Mouse (Mus musculus) layer of hippocampus, postnatal 25 days (tissue): ENCODE data around the gene Ralgapb. TPM values are rescaled to one million over a fixed set of nuclear protein-coding genes. Genes with fewer than 3 reads are reported as not detected.
"Not testable (repeated sequence)": the region's sequence is repeated elsewhere in the genome, so short reads cannot be mapped to it uniquely, and the experiment has no call there.

ENCODE experiments used
- DNase-seq, 2 experiments: peaks; one replicate each; pipeline ENCODE4 v3.0.0; 2022; ENCODE audit warnings: mixed read lengths in 2 of 2, low spot score in 1 of 2; ENCODE audit errors: extremely low spot score in 1 of 2
- total RNA-seq, 2 experiments: library from RNA; stranded (reverse); gene quantifications; 2 replicates each; pipeline ENCODE4 v1.2.3; 2021

The Ralgapb gene
- total RNA-seq, 2 experiments from 2014 or later, result 87.2 to 87.6 TPM

DNA sequence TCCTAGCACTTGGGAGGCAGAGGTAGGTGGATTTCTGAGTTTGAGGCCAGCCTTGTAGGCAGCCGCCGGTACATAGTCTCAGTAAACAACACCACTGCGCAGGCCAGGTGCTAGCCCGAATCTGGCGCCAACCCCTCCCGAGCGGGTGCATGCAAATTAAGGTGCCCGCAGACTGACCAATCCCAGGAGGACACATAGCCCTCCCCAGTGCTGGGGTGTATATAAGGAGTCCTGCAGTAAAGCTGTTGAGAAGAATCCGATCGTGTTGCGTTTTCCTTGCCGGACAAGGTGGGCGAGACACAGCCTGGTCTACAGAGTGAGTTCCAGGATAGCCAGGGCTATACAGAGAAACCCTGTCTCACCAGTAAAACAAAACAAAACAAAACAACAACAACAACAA is 12.5 kb upstream of the Ralgapb start:
- not testable (repeated sequence) for DNase-seq

DNA sequence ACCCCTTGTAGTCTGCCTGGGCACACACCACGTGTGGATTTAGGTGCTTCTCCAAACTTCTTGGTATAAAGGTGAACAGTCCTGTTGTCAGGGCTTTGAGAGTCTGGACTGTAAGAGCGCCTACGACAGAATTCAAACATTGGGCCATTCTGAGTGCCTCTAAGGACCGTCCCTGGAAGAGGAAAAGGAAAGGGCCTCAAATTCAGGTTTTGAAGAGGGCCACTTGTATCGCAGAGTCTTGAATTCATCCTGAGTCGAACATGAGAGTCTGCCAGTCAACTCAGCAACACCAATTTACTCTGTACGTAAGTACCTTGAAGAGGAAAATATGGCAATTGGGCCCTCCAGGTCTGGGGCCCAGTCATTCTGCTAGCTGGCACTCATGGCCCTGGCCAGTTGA is 6.7 kb upstream of the Ralgapb start:
- no peak for DNase-seq

DNA sequence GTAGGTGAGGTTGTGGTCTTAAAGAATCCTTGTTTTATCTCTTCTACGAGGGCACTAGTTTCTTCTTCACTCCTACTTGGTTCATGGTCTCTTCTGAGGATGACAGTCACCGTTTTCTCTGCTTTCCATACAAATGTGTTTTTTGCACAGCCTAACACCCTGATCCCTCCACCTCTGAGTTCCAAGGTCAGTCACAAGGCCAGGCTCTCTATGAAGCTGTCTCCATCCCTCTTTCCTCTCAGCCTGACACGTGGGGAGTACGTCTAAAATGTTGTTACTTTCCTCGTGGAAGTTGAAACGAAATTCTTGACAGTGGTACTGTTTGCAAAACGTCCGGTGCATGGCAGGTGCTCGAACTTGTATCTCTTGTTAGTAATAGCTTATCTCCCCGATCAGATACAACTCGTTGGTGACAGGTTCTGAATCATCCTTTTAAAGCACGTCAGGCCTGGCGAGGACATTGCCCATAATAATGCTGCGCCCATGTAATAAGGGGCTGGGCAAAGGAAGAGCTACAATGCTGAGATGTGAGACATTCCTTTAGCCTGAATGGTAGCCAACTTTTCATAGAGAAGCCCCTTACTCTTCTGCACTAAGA is 552 bp upstream of the Ralgapb start:
- peak; percentile 18 to 20 for DNase-seq

DNA sequence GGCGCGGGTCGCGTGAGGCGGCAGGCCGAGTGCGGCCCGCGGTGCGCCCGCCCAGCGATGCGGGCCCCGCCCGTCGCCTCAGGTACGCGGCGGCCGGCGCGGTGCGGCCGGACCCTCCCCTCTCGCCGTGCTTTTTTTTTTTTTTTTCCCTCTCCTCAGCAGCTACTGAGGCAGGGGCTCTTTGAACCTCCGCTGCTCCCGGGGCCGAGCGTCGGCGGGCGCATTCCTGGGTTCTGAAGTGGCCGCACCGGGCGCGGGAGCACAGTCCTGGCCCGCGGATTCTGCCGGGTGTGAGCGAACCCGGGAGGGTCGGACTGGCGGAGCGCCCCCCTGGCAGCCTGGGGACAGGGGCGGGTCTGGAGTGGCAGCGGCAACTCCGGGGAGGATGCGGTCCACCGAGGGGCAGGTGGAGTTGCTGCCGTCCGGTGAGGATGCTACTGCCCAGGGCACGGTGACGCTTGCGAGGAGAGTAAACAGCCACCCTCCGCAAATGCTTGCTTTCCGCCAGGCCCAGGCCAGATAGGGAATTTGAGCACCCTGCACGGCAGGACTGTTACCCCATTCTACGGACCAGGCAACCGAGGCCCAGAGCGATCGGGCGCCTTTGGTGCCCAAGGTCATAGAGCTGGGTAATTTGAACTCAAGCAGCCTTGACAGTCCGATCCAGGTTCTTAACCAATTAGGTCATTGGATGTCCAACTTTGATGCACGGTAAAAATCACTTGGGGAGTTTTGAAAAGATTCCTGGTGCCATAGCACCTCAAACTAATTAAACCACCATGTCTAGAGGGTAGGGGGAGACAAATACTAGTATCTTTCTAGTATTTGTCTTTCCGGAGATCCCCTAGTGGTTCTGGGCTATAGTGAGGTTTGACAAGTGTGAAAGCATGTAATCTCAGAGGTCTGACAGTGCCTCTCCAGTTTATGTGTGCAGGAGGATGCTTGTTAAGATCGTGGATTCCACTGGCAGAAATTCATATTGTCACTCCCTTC is 670 bp downstream of the Ralgapb start:
- peak; percentile 17 to 43 for DNase-seq

DNA sequence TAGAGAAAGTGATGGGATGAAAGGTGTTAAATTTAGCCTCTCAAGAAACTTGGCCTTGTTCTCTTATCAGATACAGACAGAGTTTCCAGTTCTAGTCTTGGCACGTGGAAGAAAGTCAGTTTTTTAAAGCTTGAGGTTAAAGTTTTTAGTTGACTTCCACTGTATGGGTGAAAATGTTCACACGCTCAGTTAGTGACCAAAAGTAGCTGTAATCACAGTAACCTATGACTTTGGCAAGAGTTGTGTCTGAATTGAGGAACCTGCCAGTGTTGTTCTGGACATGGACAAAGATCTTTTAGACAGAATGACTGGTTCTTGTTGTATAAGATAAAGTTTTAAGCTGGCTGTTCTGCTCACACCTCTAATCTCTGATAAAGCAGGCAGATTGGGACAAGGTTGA is 3.6 kb downstream of the Ralgapb start:
- DNase-seq, result no peak

DNA sequence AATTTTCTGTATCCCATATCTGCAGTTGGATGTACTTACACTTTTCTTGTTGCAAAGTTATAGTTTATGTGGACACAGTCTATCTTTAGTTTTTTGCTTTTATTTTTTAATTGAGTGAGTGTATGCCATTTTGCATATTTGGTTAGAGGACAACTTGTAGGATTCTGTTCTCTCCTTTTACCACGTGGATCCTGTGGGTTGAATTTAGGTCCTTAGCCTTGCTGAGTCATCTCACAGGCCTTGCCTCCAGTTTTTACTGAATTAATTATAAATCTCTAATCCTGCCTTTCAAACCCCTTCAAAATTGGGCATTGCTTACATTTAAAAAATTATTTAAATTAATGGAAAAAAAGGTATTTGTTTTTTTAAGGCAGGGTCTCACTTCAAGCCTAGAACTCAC is 6.2 kb downstream of the Ralgapb start:
- DNase-seq, result no peak

DNA sequence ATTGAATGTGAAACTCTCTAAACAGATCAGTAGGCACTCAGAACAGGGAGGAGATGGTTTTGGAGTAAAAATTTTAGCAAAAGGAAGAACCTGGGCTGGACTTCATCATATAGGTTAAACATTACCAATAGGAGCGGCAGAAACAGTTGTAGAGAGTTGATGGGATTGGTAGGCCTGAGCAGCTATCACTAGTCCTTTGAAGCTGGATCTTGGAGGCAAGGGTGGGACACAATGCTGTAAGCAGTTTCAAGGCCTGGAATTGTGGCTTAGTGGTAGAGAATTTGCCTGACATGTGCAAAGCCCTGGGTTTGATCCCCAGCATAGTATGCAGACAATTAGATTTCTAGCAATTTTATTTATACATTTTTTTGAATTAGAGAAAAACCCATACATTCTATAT is 9.0 kb downstream of the Ralgapb start:
- no peak for DNase-seq

DNA sequence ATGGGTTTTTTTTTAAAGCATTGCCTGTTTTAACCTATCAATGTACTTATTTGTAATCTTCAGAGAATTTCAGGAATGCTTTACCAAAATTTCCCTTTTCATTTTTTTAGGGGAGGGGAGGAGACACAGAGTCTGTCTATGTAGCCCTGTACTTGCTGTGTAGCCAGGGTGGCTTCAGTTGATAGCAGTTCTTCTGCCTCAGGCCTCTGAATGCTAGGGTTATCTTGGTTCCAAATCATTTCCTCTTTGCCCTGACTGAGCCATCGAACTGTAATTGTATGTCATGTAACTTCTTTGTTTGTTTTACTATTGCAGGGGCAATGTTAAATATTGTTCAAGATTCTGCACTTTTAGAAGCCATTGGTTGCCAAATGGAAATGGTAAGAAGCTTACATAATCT is 36.2 kb downstream of the Ralgapb start:
- no peak for DNase-seq

DNA sequence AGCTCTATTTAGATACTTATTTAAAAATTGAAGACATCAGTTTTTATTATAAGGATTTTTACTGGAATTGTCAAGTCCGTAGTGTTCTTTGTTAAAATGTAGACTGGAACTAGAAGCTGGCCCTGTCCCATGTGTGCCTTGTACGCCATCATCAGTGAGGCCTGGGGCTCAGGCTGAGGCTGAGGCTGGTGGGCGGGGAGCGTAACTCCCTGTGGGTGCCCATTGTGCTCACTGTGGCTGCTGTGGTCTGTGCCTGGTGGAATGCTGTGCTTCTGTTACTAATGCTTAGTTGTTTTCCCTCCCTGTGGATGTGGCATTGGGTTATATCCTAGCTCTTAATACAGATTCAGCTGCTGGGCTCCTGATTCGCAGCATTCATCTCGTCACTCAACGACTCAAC is 40.2 kb downstream of the Ralgapb start:
- DNase-seq, result no peak

DNA sequence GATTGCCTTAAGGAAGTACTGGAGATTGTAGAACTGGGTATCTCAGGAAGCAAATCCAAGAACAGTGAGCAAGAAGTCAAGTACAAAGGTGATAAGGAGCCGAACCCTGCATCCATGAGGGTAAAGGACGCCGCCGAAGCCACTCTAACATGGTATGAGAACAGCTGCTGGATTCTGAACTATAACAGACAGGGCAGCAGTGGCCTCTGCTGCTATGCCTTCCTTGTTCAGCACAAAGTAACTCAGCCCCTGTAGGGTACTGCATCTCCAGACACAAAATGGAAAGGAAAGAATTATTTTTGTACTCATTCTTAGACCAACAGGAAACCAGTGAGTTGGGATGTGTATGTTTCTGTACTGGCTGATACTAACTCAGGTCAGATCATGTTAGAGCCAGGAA is 46.8 kb downstream of the Ralgapb start:
- no peak for DNase-seq

DNA sequence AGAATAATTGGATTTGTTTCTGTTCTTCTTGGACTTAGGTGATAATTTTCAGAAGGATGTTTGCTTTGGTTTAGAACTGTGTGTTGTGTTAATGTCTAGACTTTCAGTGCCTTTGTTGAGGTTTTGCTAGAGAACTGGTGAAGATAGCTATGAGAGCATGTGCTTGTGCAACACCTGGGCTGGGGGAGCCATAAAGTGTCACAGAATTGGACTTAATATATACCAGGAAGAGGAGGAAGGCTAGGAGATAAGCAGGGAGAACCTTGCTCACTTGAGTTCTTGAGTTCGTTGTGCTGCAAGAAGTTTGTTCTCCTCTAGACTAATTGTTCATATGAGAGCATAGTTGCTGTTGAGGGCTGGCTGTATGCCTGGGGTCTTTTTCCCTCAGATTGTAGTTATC is 48.0 kb downstream of the Ralgapb start:
- no peak for DNase-seq

DNA sequence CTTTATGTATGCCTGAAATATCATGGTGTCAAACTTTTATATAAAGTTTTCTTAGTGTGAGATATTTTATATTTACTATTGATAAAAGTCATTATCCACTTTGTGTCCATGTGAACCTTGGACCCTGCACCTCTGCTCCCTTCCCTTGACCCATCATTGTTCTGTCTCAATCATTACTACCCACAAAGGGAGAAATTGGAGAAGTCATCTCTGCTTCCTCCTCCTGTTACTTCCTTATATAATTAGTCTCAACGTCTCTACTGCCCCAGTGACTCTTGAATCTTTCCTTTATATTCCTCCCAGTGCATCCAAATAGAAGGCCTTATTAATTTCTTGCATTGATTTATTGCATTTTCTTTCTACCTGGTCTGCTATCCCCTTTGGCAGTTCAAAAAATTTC is 52.8 kb downstream of the Ralgapb start:
- no peak for DNase-seq

DNA sequence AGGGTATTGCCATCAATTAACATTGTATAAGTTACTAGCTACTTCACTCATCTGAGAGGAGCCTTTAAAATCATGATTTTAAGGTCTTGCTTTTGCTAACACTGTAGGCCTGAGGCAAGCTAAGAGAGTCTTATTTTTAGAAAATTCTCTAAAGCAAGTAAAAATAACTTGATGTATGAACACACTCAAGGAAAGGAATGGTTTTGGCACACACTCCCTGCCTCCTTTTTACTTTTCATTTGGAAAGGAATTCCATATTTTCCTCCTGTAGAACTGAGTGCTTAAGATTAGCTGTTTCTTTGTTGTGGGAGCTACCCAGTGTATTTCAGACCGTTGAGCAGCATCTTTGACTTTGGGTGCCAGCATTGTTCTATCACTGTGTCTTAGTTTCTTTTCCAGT is 64.5 kb downstream of the Ralgapb start:
- no peak for DNase-seq

DNA sequence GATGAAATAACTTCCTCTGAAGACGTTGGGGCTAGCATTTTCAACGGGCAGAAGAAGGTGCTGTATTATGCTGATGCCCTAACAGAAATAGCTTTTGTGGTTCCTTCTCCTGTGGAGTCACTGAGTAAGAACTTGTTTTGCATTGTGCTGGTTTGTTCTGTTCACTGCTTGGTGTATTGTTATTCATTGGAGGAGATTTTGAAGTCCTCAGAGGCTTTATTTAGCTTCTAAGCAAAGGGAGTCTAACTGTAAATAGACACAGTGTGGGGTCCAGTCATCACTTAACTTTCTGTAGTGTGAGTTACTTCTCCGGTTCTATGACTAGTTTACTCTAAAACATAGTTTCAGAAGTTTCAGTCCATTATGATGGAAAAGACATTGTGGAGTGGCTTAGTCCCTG is 68.0 kb downstream of the Ralgapb start:
- no peak for DNase-seq

DNA sequence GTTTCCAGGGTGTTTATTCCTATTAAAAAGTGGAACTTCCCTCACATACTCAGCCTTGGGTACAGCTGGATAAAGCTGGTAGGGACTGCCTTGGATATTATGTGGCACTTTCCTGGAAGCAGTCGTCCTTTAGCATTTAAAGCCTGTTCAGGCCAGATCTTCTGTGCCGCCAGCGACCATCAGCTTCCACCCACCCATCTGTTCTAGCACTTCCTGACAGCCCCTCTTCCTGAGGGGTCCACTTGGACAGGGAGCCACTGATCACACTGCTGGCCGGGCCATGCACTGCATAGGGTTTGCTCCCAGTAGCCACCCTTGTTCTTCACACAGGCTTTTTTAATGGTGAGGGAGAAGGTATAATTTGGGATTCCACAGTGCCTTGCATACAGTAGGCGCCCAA is 88.8 kb downstream of the Ralgapb start:
- no peak for DNase-seq

DNA sequence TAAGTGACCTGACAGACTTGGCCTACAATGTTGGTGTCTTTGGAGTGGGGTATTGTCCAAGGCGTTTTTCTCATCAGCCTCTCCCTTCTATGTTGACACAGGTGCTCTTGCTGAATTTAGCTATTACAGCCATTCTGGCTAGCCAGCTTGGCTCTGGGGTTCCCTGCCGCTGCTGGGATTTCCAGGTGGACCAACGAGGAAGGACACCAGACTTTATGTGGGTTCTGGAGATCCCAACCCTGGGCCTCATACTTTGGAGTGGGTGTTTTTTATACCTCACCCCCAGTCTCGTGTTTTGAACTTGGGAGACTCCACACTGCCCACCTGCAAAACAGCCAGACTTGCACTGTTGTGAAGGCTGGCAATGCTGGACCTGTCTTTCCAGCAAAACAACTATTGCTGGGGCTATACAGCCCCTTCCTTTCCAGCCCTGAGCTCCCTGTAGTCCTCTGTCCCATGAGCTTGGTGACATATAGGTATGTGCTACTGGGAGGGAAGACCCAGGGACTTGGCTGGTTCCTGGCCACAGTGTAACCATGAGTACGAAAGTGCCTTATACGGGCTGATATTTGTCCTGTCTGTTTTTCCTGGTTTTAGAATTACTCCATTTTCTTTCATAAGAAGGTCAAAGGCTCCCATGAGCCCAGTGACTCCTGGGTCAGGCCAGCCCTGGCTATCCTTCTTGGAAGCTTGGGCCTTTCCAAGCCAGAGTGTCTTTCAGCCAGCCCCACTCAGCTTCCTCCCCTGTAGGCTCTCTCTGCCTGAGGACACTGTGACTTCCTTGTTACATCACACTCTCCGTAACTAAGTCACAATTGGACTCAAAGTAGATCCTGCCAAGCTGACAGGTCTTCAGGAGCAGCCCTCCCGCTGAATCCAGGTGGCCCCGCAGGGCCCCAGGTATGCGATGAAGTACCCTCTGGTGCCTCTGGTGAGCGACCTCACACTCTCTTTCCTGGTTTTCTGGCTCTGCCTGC is 92.5 kb downstream of the Ralgapb start, which contains the start of gene Adig:
Adig (plus strand) TSS at position 777 of the 977 bp plus-strand sequence.
- DNase-seq, result no peak

DNA sequence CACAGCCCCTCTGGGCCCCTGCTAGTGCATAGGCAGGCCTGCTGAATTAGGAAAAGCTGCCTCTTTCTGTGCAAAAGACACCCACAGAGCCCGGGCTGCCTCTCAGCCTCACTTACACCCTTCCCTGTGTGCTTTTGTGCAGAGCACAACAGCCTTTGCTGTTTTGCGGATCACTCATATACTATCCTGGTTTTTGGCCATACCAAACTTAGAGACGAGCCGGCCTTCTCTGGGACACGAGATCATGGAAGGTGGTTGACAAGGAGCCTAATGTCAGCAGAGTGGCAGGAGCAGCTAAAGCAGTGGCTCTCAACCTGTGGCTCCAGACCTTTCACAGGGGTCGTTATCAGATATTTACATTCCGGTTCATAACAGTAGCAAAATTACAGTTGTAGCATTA is 93.6 kb downstream of the Ralgapb start:
- DNase-seq, result no peak

DNA sequence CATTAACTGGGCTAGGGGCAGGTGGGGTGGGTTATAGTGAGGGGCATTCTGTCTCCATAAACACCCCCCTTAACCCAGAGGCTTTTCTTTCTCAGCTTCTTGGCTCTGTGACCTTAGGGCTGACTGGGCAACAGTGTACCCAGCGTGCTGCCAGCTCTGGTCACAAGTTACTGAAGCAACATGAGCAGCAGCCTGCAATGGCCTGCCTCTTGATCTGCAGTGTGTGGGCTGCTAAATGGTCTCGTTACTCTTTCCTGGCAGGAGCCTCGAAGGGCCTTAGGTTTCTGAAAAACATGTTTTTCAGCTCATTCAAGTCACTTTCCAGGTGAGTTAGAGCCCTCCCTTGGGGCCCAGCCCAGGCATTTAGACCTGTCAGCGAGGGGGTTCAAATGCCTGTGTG is 94.0 kb downstream of the Ralgapb start:
- DNase-seq, result no peak

DNA sequence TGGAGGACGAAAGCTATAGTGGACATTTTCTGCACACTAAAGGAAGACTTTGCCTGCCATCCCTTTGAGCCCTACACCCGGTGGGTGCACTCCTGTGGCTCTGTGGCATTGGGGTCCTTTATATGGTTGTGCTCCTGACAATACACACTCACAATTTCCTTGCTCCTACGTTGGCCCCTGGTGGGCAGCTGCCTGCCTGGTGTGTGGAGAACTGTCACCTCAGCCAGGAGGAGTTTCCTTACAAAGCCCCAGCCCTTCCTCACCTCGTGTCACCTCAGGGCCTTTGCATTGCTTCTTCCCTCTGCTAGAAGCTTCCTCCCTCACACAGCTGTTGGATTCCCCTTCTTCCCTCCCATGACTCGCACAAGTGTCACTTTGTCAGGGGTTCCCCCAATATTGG is 96.8 kb downstream of the Ralgapb start:
- no peak for DNase-seq

DNA sequence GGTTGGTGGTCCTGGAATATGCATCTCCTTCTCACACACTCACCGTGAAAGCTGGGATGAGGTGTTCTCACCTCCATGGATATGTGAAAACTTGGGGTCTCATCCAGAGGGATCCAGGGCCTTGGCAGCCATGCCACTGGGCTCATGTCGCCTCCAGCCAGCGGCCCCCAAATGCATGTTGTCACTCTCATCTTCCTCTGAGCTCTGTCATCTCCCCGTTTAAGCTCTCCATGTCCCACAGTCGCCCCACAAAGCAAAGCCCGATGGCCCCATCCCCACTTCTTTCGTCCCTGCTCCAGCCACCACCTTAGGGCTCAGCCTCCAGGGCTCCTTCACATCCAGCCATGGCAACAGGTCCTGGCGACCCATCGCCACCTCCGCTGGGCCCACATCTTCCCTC is 97.4 kb downstream of the Ralgapb start:
- DNase-seq, result no peak

DNA sequence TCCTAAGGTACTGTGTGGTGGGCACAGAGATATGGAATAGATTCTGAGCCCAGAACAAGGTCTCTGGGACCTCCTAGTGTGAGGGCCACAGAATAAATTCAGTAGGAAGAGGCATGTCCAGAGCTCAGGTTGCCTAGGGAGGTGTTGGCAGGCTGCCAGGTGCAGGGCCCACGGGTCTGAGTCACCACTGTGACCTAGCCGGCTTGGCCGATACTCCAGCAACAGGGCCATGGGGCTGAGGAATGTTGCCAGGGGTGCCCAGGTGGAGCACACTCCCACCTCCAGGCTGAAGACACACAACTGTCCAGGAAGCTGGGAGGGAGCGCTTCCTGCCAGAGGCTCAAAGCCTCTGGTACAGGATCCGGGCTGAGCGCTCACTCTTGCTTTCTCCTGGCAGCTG is 101.0 kb downstream of the Ralgapb start:
- no peak for DNase-seq
